Mouse (Mus musculus) embryo, embryonic 10 days (tissue): ENCODE results near the gene Rpl23.
"Not testable (repeated sequence)": the region's sequence is repeated elsewhere in the genome, so short reads cannot be mapped to it uniquely, and the experiment has no call there.

Experiments used
- DNase-seq: peaks from one replicate; pipeline ENCODE4 v3.0.0-alpha.2; 2015; ENCODE audit warnings: low spot score

The Rpl23 gene

GRCm38 (mm10) chr11:97799994-97800690 is 17.9 kb upstream of the Rpl23 start:
- peak; percentile 74 for DNase-seq

- peak; percentile 83 for DNase-seq
Measured at GRCm38 (mm10) chr11:97799146-97799993, 17.1 kb upstream of the Rpl23 start.

- DNase-seq = peak; percentile 92
Measured at GRCm38 (mm10) chr11:97798782-97799145, 16.5 kb upstream of the Rpl23 start, which contains the start of gene Lasp1. TSS of gene Lasp1 (plus strand) at chr11:97799000.

DNA sequence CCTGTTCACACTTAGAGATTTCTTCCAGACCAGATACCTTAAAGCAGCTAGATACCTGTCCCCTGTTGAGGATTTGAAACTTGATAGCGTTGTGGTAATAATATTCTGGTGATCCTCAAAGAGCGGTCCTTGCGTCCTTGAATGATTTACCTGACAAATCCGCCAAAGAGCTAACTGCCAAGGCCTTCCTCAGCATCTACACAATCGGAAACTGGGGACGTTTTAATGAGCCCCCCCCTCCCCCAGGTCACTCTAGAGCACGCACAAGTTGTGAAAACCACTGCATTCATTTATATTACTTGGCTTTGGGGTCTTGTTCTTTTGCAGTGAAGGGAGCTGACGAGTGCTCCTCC is 15.8 kb upstream of the Rpl23 start:
- DNase-seq = no peak

GRCm38 (mm10) chr11:97797369-97798082 is 15.3 kb upstream of the Rpl23 start:
- no peak for DNase-seq

GRCm38 (mm10) chr11:97796910-97797309 is 14.7 kb upstream of the Rpl23 start:
- DNase-seq = peak; percentile 63

- DNase-seq = peak; percentile 63
Measured at GRCm38 (mm10) chr11:97793165-97793564, 10.9 kb upstream of the Rpl23 start.

- DNase-seq = not testable (repeated sequence)
Measured at GRCm38 (mm10) chr11:97790778-97791438, 8.7 kb upstream of the Rpl23 start.

DNA sequence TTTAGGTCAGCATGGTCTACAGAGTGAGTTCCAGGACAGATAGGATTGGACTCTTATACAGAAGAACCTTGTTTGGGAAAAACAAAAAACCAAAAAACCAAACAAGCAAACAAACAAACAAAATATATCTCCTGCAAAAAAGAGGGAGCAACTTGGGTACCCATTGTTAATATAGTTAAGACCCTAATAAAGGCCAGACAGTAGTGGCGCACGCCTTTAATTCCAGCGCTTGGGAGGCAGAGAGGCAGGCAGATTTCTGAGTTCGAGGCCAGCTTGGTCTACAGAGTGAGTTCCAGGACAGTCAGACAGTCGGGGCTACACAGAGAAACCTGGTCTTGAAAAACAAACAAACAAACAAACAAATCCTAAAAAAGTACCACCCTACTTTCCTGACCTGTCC is 7.5 kb upstream of the Rpl23 start:
- DNase-seq = no peak

GRCm38 (mm10) chr11:97787961-97788360 is 5.7 kb upstream of the Rpl23 start:
- no peak for DNase-seq

GRCm38 (mm10) chr11:97782564-97782895 is 293 bp upstream of the Rpl23 start:
- no peak for DNase-seq

DNA sequence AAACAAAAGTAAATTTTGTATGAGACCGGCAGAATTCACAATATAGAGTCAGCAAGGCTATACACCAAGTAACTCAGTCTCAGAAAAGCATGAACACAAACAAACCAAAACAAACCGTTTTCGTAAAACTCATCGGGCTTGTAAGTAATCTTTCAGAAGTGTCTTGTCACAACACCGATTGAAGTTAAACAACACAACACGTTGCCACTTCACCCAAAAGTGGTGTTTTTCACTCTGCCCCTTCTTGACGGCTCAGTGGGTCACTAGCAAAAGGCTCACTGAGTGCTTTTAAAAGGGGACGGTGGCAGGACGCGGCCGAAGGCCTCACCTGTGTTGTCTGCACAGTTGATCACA is 782 bp downstream of the Rpl23 start:
- no peak for DNase-seq

DNA sequence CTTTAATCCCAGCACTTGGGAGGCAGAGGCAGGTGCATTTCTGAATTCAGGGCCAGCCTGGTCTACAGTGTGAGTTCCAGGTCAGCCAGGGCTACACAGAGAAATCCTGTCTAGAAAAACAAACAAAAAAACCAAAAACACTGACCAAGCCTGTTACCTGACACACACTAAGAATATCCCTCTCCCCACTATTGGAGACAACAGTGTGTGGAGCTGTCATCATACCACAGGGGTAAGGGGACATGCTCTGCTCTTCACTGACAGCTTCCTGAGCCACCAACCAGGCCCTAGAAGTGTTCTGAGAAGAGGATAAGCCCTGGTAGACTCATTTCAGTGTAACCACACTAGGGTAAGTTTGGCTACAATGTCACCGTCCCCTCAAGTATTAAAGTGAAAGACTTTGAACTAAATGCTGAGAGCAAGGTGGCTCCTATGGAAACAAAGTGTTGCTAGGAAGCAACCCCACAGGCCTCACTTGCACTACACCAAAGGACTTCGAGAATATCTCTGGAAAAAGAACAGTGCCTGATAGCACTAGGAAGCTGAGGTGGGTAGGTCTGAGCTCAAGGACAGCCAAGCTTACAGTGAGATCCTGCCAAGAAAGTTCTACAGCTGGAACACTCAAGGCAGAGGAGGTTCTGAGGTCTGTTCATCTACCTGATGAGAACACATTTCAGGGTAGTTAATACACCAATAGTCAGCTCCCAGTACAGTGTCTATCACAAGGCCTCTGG is 2.1 kb downstream of the Rpl23 start:
- DNase-seq = no peak

- DNase-seq = no peak
Measured at GRCm38 (mm10) chr11:97778918-97779317, 3.3 kb downstream of the Rpl23 start.

- DNase-seq = peak; percentile 47
Measured at GRCm38 (mm10) chr11:97777129-97777529, 5.1 kb downstream of the Rpl23 start.

- DNase-seq = no peak
Measured at GRCm38 (mm10) chr11:97776497-97777128, 5.6 kb downstream of the Rpl23 start.

DNA sequence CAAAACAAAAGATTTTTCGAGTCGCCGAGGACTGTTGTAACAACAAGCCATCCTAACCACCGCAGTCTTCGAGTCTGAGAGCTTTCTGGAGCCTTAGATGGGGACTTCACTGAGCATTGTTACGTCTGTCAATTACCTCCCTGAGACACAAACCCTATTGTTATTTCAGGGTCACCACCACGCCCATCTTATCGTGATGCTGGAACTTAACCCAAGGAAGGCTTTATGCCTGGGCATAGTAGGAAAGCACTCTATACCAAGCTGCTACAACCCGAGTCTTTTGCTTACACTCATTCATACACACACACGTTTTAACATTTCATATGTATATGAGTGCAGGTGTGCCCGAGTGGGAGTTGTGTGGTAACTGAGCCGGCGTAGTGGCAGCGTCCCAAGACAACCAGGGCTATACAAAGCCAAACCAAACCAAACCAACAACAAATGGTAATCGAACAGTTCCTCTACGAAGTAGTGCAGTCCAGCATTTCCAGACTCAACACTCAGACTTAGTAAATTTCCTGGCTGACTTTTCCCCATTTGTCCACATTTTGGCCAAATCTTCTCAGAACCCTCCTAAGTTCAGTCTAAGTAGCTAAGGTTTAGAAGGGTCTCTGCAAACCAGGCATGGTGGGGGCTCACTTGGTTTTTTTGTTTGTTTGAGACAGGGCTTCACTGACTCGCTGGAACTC is 6.3 kb downstream of the Rpl23 start, which contains the start of gene 1700001P01Rik:
TSS of gene 1700001P01Rik (minus strand) at position 111 of the 689 bp plus-strand sequence.
- DNase-seq = peak; percentile 37

GRCm38 (mm10) chr11:97775186-97775585 is 7.1 kb downstream of the Rpl23 start:
- DNase-seq = no peak

DNA sequence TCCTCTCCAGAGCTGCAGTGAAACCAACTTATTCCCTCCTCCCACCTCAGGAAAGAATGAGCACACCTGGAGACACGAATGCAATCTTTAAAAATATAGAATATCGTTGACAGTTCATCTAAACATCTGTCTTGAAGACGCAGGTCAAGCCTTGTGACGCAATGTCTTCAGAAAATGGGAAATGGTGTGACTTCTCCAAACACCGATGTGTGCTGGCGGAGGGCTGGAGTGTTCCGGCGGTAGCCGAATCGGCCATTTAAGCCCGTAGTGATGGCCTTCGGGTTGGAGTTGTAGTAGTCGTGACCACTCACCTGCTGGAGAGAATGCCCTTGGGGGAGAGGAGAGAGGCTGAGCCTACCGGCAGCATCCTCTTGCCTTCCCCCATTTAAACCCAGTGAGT is 10.8 kb downstream of the Rpl23 start:
- no peak for DNase-seq

DNA sequence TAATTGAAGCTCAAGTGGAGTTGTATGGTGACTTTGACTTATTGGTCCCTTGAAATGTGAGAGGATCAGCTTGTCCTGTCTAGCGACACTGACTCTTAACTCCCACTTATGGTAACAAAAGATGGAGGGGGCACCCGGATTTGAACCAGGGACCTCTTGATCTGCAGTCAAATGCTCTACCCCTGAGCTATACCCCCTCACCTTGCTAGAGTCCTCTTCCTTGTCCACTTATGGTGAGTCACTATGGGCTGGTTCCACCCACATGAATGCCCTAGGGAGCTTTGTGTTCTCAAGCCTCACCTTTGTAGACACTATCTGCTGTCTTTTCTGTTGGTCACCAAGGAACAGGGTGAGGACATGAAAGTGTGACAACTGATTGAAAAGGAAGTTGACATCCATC is 12.5 kb downstream of the Rpl23 start:
- DNase-seq = no peak
